Mouse (Mus musculus): ENCODE results near the gene Sh3gl3.

Gene Sh3gl3

DNA sequence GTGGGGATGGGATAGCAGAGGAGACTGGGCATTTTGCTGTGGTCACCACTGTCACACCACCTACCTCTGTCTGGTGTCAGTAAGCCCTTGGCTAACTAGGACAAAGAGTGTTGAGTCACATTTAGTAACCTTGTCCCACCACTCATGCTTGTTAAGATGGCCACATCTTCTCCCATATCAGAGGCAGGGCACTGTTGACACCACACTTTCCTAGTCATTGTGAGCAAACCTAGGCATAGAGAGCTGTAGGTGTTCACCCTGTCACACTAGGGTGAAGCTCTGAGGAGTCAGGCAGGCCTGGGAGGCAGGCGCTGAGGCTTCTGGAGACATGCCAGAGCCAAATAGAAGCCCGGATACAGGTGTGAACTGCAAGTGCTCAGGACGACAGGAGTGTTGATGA lies at the start of gene Sh3gl3:
Gene Sh3gl3 (plus strand): TSS at position 301 of the 400 bp plus-strand sequence.
- no peak for DNase-seq

GRCm38 (mm10) chr7:82138196-82138595 lies 35.4 kb upstream of the Sh3gl3 start:
- DNase-seq: no peak

GRCm38 (mm10) chr7:82147151-82147550 lies 26.5 kb upstream of the Sh3gl3 start:
- DNase-seq: no peak

DNA sequence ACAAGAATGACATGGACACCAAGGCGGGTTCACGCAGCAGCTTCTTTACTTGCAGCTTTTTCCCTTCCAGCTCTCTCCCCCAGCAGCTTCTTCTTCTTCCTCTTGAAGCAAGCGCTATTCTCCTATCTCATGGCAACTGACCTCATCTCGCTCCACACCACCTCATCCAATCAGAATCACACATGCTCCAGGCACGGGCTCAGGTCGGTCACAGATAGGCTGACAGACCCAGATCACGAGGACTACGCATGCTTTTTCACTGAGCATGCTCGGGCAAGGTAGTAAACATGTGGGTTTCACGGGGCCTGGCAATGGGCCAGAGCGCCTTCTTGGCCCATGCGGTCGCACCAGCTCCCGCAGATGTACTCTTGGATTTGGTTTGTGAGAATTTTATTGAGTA lies 9.0 kb upstream of the Sh3gl3 start:
- DNase-seq: no peak

DNA sequence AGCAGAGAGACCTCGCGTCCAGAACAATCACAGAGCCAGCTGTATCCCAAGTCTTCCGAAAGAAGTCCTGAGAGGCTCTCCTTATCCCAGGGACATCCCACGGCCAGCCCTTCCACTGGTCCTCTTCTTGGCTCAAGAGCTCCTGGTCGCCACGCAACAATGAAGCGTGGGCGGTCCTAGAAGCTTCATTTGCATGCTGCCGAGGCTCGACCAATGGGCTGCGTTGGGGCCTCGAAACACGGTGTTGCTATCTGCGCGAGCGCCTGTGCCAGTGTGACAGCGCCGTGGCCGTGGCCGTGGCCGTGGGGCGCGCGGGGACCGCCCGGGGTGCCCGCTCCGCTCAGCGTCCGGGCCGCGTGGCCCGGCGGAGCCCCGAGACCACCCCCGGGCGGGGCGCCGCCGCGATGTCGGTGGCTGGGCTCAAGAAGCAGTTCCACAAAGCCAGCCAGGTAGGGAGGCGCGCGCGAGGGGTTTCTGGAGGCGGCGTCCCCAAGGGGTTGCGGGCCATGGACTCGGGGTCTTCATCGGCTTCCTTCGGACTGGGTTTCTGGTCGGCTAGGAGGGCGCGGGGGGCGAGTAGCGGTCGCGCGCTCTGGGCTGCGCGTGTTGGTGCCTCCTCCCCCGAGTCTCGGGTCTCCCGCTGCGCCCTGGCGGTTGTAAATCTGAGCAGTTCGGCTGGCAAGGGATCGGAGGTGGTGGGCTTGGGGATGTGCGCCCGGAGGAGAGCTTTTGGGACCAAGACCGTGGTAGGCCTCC lies 1.1 kb downstream of the Sh3gl3 start:
- DNase-seq: peak; percentile 71

GRCm38 (mm10) chr7:82175327-82175721 lies 1.7 kb downstream of the Sh3gl3 start:
- DNase-seq: no peak

- no peak for DNase-seq
Observed at GRCm38 (mm10) chr7:82176192-82176591, 2.6 kb downstream of the Sh3gl3 start.

GRCm38 (mm10) chr7:82177336-82177735 lies 3.7 kb downstream of the Sh3gl3 start:
- DNase-seq: no peak

GRCm38 (mm10) chr7:82180919-82181318 lies 7.3 kb downstream of the Sh3gl3 start:
- DNase-seq: no peak

- no peak for DNase-seq
Observed at GRCm38 (mm10) chr7:82182781-82183180, 9.1 kb downstream of the Sh3gl3 start.

GRCm38 (mm10) chr7:82191604-82192003 lies 18.0 kb downstream of the Sh3gl3 start:
- peak; percentile 28 for DNase-seq

DNA sequence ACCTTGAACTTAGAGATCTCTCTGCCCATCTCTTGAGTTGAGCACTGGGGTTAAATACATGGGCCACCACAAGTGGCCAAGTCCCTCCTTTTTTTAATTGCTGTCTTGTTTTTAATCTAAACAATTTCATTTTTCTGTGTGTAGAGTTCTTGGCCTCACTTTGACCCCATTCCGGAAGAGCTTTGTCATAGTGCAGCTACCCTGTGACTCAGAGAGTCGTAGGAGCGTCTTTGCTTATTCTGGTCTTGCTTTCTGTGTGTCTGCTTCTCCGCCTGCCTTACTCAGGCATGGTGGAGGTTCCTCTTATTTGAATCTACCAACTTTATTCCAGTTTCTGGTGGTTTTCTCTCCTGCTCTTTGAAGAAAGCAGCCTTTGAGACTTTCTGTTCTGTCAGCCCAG lies 18.9 kb downstream of the Sh3gl3 start:
- DNase-seq: peak; percentile 9

DNA sequence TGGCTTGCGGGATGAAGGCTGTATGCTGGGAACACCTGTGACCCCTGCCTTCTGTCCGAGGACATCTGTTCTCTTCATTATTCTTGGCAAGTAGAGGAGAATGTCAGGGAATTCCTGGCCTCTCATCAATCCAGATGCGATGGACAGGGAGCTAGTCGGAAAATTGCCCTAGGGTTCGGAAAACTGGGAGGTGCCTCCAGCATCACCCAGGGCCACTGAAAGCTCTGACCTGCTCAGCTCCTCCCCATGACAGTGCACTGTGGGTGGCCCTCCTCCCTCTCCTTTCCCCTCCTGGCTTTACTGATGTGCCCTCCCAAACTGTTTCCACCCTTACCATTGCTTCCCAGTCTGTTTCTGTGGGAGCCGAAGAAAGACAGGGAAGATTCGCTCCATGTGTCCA lies 29.5 kb downstream of the Sh3gl3 start:
- no peak for DNase-seq

DNA sequence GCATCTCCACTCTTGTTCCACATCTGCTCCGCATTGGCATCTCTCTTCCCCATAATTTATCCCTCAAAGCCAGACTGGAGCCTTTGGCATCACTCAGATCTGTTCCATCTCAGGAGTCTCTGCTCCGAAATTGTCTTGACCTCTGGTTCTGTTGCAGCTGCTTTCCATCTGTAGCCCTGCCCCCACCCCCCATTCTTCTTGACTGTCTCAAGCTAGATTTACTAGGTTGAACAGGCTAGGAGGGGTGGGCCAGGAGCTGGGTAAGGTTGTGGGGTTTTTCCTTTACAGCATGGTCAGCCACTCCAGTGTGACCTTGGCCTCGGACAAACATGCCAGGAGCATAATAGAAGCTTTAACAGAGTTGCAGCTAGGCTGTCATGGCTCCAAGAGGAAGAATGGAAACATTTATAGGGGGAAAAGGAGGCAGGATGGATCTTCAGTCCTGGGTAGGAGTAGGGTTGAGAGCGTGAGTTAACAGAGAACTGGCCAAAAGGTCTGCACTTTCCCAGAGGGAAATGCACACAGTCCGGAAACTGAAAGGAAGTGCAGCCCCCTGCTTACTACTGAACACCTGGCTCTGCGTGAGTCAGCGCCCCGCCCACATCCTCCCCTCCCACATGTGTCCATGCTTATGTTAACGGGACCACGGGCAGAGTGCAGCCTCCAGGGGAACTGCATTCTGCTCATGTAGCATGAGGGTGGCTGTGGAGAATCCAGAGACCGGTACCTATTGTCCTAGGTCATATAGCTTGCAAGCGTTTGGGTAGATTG lies 30.6 kb downstream of the Sh3gl3 start:
- peak; percentile 79 for DNase-seq

DNA sequence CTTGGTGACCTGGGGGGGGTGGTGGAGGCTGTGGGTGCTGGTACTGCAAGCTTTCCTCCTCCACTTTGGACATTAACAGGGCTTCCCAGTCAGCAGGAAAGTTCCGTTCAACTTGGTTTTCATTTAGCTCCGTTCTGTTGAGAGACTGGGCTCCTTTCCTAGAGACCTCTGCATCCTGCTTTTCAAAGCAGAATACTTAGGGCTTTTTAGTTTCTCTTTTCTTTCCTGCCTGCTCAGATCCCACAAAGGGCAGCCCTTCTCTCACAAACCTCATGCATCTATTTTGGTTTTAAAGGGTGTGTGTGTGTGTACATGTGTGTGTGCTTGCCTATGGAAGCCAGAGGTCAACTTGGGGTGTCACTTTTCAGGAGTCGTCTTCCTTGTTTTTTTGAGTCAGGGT lies 31.3 kb downstream of the Sh3gl3 start:
- DNase-seq: no peak

GRCm38 (mm10) chr7:82206787-82207186 lies 33.1 kb downstream of the Sh3gl3 start:
- DNase-seq: no peak

GRCm38 (mm10) chr7:82221380-82221933 lies 47.8 kb downstream of the Sh3gl3 start:
- DNase-seq: no peak

DNA sequence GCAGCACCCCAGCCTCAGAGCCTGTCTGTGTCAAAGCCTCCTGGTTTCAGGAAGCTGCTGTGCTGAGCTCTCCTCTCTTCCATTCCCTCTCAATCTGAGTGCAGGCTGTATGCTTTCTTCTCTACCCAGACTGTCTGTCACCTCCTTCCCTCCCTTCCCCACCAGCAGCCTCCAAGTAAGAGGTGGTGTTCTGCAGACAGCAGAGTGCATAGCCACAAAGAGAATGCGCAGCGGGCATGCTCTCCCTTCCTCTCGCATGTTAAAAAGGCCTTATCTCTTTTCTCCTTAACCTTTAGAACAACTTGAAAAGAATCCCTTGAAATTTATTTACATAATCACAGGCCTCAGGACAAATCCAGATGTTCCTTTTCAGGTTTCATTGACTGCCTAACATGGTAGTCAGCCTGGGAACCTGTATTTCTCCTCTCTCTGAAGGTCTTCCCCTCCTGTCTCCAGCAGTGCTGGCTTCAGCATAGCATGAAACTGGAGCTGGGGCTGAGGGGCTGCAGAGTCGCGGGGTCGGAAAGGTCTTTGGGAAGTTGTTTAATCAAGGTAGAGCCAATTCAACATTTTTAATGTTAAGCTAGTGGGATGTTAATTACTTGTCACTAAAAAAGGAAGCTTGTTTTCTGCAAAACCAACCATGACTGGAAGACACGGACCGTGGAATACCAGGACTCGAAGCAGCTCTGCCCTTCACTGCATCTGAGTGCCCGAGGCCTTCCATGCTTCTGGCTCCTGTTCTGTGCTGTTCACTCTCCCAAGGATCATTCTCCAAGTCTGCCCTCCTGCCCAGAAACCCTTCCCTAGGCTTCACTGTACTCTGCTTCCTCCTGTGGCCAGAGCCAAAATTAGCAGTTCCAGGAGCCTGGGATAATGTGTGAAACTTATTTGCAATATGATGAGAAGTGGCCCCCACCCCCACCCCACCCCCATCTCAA lies 50.5 kb downstream of the Sh3gl3 start:
- no peak for DNase-seq

DNA sequence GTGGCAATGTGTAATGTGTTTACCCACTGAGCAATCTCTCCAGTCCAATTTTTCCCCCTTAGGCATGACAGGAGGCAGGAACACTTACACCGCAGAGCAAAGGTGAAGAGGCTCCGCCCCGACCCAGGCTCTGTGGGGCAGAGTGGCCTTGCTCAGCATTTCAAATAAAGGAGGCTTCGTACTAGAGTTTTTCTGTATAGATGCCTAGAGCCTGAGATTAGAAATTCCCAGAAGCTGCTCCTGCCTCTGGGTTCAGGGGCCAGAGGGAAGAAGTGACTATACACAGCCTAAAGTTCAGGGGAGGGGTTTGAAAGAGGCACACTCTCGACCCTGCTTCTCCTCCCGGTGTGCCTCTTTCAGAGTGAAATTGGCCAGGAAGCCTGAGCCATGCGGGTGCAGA lies 59.6 kb downstream of the Sh3gl3 start:
- DNase-seq: peak; percentile 11

DNA sequence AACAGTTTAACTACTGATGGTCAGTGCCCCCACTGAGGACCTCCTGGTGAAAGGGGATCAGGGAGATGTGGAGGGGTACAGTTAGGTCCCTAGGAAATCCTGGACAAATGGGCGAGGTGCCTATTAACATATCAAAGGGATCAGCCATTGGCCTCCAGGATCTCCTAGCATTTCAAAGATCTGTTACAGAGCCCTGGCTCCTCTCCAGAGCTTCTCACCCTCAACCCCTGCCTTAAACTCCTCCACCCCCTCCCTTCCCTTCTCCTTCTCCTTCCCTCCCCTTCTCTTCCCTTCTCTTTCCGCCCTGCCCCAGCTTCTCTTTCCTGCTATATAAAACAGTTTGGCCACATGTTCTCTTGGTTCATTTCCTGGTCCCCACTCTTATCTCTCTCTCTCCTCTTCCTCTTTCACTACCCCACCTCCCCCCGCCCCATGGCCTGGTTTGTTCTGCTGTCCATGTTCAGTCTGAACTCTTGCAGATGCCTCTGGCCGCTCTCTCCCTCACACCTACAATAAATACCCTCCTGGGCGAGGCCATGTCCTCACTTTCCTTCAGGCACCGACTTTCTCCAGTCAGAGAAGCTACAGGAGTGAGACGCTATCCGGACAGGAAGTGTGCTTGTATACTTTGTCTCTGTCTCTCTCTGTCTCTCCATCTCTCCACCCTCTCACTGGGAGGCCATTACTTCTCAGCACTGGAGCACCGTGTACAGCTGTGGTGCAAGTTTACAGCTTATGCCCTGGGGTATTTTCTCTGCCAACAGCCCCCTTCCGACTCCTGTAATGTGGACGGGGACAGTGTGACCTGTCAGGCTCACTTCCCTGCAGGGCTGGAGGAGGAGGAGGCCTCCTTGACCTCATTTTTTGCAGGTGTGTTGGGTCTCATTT lies 60.6 kb downstream of the Sh3gl3 start:
- DNase-seq: peak; percentile 60

GRCm38 (mm10) chr7:82234898-82235290 lies 61.3 kb downstream of the Sh3gl3 start:
- DNase-seq: peak; percentile 47

- peak; percentile 9 for DNase-seq
Observed at GRCm38 (mm10) chr7:82235486-82235885, 61.8 kb downstream of the Sh3gl3 start.

Measured in thymus, postnatal 25 days (tissue).